Mouse (Mus musculus): Measurements from ENCODE around the gene Gm47995.

The Gm47995 gene

DNA sequence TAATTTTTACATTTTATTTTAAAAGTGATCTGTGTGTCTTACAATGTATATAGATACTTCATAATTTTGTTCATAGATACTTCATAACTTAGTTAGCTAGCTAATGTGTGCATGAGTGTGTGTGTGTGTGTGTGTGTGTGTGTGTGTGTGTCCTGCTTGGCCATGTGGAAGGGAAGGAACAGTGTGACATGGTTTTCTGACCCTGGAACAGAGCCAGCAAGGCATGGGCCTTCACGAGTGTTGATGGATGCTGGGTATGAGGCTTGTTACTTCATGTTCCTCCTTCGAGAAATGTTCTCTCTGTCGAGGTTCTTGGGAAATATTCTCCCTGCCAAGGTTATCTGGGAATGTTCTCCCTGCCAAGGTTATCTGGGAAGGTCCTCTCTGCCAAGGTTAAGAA, 35.5 kb downstream of the Gm47995 start:
- DNase-seq = no peak

DNA sequence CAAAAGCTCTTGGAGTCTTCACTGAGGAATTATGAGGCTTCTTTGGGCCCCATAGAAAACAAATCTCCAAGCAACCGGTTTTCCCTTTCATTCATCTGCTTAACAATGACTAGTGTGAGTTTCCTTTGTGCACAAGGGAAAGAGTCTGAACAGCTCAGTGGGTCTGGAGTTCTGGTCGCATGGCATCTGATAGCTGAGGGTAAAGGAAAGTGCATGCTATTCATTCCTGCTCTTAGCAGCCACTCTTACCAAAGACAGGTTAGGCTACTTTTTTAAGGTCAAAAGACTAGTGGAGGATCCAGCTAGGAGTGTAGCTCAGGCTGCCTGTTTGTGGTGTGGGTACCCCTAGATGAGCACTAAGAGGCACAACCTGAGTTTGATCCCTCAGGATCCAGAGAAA, 37.3 kb downstream of the Gm47995 start:
- DNase-seq = no peak

DNA sequence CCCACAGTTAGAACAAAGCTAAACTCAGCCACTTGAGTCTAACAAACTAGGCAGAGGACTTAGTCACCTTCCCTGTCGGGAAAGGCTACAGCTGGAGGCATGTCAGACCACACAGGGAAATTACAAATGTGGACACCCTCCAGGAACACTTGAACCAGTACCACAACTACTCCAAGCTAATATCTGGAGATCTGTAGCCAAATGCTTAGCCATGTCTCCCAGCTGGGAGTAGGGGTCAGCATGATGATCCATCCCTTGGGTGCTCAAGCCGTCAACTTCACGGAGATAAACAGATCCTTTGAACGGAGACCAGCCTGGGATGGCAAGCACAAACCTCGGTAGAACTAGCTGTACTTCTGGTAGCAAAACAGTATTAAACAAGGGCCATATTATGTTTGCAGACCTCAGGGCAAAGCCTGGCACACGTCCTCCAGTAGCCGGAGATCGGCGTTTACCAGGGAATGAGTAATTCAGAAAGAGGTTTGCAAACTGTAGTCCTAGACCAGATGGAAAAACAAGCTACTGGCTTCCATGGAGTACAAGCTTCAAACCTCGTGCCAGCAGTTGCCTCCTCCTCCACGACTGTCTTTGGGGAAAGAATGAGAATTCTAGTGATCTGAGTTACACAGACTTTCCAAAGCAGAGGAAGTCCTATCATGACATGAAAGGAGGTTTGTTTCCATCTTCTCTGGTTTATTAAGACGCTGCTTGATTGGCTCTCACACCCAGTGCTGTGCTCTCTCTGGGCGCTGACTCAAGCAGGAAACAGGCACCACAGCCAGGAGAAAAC, 38.1 kb downstream of the Gm47995 start:
- no peak for DNase-seq

DNA sequence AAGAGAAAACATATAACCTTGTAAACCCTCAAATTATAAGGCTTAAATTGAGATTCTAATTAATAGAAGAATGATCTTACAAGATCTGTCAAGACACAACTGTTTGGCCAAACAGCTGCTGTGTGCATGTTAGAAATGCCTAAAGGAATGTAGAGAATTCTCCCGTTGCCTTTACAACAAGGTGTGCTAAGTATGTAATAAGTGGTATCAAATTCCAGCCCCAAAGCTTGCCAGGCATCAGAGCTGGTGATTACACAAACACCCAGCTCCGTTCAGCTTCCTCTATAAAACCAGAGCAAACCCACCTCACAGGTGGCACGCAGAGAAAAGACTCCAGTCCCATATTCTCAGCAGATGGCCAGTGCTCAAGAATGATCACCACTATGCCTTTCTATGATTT, 39.5 kb downstream of the Gm47995 start:
- DNase-seq = no peak

DNA sequence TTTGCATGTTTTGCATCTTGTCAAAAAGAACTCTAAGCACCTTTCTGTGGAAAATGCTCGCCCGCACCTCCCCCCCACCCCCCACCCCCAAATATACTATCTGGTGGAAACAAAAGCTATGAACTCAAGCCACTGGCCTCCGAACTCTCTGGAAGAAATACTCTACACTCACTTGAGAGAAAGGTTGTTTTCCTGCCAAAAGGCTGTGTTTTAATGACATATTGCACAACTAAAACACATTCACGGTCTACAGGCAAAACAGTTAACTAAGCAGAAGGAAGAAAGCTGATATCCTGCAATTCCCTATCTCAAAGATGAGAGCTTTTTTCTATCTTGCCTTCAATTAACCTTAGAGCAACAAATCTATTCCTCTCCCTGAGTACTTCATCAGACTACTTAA, 45.1 kb downstream of the Gm47995 start:
- no peak for DNase-seq

DNA sequence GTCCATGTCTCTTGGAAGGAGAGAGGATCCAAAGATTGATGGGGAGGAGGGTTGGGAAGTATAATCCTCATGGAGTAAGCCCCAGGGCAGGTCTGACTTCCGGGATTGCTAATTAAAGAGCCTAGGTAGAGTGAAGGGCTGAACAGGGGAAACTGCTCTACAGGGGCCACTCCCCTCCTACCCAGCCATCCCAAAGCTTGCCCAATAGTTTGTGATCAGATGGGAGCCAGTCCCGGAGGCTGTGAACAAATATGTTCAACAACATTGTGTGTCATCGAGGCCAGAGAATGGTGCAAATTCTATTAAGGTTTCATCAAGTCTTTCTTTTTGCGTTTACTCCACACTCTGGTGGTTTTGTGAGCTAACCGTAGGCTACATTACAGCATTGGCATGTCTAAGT, 45.8 kb downstream of the Gm47995 start:
- DNase-seq = no peak

DNA sequence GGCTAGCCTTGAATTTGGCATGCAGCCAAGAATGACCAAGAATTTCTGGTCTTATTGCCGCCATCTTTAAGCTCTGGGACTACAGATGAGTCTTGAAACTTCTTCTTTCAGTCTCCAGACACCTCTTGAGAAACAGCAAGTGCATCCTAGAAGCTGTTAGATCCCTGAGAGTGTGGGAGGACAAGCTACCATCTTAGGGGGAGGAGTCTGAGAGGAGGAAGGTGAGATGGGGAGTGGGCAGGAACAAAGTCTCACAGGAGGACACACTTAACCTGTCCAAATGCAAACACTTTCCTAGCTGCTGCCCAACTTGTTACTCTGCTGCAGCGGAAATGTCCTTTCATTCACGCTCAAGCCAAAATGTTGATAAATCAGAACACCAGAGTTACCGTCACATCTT, 46.5 kb downstream of the Gm47995 start:
- no peak for DNase-seq

DNA sequence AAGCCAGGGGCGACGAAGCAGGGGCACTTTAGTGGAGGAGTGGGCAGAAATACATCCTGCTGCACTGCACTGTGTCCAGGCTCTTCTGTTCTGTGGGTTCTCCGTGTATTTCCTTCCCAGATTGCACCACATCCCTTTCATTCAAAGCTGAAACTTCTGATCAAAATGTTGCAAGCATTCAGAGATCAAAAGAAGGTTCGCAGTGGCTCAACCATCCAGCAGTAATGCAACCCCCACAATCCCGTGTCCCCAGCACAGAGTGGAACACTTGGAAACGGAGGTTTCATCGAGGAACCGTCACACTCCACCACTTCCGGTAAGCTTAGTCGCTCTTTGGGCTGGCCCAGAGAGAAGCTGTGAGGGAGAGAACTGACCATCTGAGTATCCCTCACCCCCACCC, 46.9 kb downstream of the Gm47995 start:
- no peak for DNase-seq

DNA sequence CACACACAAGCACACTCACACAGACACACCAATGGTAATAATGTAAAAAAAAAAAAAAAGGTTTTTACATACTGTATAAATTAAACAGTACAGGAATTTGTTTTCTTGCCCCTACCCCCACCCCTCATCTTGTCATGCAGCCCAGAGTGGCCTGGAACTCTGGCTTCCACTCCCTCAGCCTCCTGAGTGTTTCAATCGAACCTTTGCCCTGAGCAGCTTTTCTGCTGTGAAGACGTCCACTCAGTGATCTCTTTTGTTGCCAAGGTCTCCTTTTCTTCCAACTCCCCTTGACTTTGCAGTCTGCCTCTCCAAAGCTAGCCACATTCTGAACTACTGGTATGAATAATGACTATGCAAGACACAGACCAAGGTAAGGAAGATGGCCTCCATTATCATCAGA, 47.6 kb downstream of the Gm47995 start:
- DNase-seq = no peak
